Mouse (Mus musculus) gastrocnemius, postnatal 4 days (tissue): ENCODE results near the gene Prrc2a. TPM values are rescaled to one million over a fixed set of nuclear protein-coding genes. Genes with fewer than 3 reads are reported as not detected.
A peak's percentile ranks its signal among the peaks of the same experiment; 100 is the strongest.

Experiments
- DNase-seq, 2 experiments: peaks; one replicate each; pipeline ENCODE4 v3.0.0; 2021 to 2022; ENCODE audit warnings: low spot score in 2 of 2, mixed read lengths in 2 of 2
- long read RNA-seq, 2 experiments: library from polyadenylated mRNA; stranded (forward); transcript quantifications; one replicate each; pipeline ENCODE4 v2.0.0; 2021
- total RNA-seq, 2 experiments: library from RNA; stranded (reverse); gene quantifications; 2 replicates each; pipeline ENCODE4 v1.2.3; 2021

Gene Prrc2a
- 100 to 1,000 TPM; 183 to 193 TPM for total RNA-seq
- long read RNA-seq, experiment 1, partial matches to known transcripts: 8 of 9 reads
- long read RNA-seq, experiment 1, other reads (novel, unspliced or antisense): 1 of 9 reads
- long read RNA-seq, experiment 2, partial matches to known transcripts: 9 of 14 reads
- long read RNA-seq, experiment 2, other reads (novel, unspliced or antisense): 5 of 14 reads

GRCm38 (mm10) chr17:35164568-35165450 lies at the start of gene Prrc2a:
Gene Prrc2a, minus strand, starts transcription at chr17:35164897.
- peak; percentile 92 to 98 for DNase-seq

GRCm38 (mm10) chr17:35213071-35213470 lies 48.4 kb upstream of the Prrc2a start:
- DNase-seq: no peak

- DNase-seq: no peak
Observed at GRCm38 (mm10) chr17:35210593-35210992, 45.9 kb upstream of the Prrc2a start.

GRCm38 (mm10) chr17:35209785-35210535 lies 45.3 kb upstream of the Prrc2a start:
- DNase-seq: no peak

GRCm38 (mm10) chr17:35205380-35205769 lies 40.7 kb upstream of the Prrc2a start:
- DNase-seq: no peak

- DNase-seq: no peak
Observed at GRCm38 (mm10) chr17:35204494-35205379, 40.0 kb upstream of the Prrc2a start, which contains the start of gene Lta. Gene Lta, minus strand, starts transcription at chr17:35205351.

- no peak for DNase-seq
Observed at GRCm38 (mm10) chr17:35202442-35202841, 37.7 kb upstream of the Prrc2a start.

- peak in 1 of 2 experiments; percentile 52 for DNase-seq
Observed at GRCm38 (mm10) chr17:35201787-35202186, 37.1 kb upstream of the Prrc2a start, which contains the start of gene Tnf. Gene Tnf, minus strand, starts transcription at chr17:35202007.

GRCm38 (mm10) chr17:35201128-35201527 lies 36.4 kb upstream of the Prrc2a start:
- no peak for DNase-seq

- DNase-seq: no peak
Observed at GRCm38 (mm10) chr17:35200398-35200797, 35.7 kb upstream of the Prrc2a start.

GRCm38 (mm10) chr17:35198946-35199345 lies 34.2 kb upstream of the Prrc2a start:
- no peak for DNase-seq

- DNase-seq: no peak
Observed at GRCm38 (mm10) chr17:35198029-35198428, 33.3 kb upstream of the Prrc2a start.

- DNase-seq: no peak
Observed at GRCm38 (mm10) chr17:35197126-35197525, 32.4 kb upstream of the Prrc2a start.

- DNase-seq: no peak
Observed at GRCm38 (mm10) chr17:35196321-35196641, 31.6 kb upstream of the Prrc2a start.

- peak; percentile 78 to 87 for DNase-seq
Observed at GRCm38 (mm10) chr17:35195631-35196320, 31.1 kb upstream of the Prrc2a start.

GRCm38 (mm10) chr17:35194844-35195630 lies 30.3 kb upstream of the Prrc2a start:
- DNase-seq: no peak

GRCm38 (mm10) chr17:35193881-35194843 lies 29.5 kb upstream of the Prrc2a start, which contains the start of gene Ltb:
Gene Ltb, plus strand, starts transcription at chr17:35194439.
- DNase-seq: no peak

- DNase-seq: no peak
Observed at GRCm38 (mm10) chr17:35192924-35193323, 28.2 kb upstream of the Prrc2a start.
